Mouse (Mus musculus) liver, embryonic 14.5 days (tissue): ENCODE data around the gene Myo1b.

Experiments
- CTCF ChIP-seq: IDR thresholded peaks from 2 replicates; pipeline ENCODE4 v1.5.1; 2016; ENCODE audit warnings: antibody characterized with exemption, low read depth, control low read depth
- EP300 ChIP-seq: IDR thresholded peaks from 2 replicates; pipeline ENCODE4 v1.6.1; 2016; ENCODE audit warnings: antibody characterized with exemption, low read depth

DNA sequence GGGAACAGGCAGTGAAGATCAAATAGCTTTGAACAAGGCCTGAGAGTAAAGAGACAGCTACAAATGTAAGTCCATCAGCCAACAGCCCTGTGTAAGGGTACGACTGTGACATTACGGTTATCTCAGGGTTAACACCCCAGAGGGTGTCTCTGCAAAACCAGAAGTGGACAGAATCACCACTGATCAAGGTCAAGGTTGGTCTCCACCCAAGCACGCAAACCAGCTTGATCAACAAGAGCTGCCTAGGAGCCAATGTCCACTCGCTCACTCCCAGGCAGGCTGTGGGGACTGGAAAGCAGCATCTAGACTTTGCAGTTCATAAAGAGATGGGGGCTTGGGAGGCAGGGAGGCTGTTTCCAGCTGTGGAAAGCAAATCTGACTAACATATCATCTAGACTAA is 23.9 kb downstream of the Myo1b start:
- TF ChIP-seq CTCF (no peak), EP300 (no peak)
